Mouse (Mus musculus) ovary, postnatal 14 days (tissue): ENCODE results near the gene Cdk20.
A peak's percentile ranks its signal among the peaks of the same experiment; 100 is the strongest.

Source experiments
- DNase-seq: peaks from one replicate; pipeline ENCODE4 v3.0.0; 2022; ENCODE audit warnings: low spot score

Gene Cdk20

DNA sequence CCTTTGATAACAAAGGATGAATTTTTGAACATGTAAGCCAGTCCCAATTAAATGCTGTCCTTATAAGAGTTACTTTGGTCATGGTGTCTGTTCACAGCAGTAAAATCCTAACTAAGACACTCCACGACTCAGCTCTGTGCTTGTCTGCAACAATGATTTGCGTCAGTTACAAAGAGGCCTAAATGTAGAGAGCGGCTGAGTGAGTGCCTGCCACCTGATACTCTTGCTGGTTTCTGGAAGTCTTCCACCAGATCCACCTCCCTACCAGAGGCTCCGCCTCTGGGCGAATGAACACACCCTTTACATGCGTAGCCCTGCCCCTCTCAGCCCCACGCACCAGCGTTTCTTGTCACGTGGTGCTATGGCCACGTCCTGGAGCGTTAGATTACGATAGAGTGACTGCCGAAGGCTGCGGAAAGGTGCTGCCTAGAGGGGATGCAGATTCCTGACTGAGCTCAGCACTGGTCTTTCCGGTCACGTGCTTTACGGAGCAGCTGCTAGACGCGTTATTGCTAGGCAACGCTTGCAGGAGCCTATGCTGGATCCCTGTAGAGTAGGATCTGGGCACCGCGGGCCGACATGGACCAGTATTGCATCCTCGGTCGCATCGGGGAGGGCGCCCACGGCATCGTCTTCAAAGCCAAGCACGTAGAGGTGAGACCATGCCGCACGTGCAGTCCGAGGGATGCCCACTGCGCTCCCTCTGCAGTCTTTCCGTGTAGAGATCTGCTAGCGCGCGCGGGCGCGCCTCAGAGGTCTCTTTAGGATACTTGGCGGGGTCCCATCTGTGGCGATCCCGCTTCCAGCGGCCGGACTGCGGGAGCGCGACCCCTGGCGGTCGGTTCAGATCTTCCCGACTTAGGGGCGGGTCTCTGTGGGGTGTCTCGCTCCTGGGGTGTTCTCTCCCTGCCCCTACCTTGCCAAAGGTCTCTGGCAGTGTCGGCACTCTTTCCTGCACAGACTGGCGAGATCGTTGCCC lies at the start of gene Cdk20:
Cdk20 (plus strand) TSS at position 298 of the 979 bp plus-strand sequence.
- DNase-seq = peak; percentile 74

DNA sequence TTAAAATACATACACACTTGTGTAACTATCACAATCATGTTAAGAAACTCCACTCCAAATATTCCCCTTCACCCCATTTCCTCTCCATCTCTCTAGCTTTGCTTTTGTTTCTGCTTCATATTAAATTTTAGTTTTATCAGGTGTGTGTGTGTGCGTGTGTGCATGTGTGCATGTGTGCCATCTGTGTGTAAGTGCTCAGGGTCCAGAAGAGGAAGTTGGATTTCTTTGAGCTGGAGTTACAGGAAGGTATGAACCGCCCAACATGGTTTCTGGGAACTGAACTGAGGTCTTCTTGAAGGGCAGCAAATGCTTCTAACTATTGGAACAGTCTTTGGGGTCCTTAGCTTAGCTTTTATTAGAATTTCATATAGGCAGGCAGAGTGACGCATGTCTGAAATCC lies 47.2 kb upstream of the Cdk20 start:
- DNase-seq = no peak

DNA sequence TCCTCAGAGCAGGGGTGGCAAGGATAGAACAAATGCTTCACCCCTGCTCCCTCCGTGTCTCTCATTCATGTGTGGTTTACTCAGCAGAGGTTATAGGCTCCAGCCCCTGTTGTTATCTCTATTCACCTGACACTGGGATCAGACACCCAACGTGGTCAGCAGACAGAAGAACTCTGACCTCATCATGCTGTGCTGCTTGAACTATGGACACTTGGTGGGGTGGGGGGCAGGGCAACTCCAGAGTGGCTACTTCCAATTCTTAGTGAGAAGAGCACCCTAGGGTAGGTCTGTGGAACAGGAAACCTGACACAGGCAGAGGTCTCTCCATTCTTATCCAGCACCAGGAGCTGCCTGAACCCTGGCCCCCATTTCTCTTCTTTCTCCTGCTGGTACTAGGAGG lies 46.1 kb upstream of the Cdk20 start:
- no peak for DNase-seq

- DNase-seq = no peak
Observed at GRCm38 (mm10) chr13:64388415-64388814, 43.7 kb upstream of the Cdk20 start.

DNA sequence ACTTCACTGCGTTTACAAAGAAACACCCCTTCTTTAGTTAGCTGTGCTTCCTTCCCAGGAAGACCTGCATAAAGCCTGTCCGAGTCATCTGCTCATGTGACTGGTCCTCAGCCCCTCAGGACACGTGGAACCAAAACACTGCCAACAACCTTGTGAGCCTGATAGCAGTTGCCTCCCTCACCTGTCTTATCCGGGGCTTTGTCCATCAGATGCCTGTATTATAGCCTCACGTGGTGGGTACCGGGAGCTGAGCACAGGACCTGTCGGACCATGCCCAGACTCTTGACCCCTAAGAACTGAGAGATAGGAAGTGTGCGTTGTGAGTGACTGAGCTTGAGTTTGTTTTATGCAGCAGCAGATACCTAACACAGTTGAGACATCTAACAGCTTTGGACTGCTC lies 35.1 kb upstream of the Cdk20 start:
- no peak for DNase-seq

DNA sequence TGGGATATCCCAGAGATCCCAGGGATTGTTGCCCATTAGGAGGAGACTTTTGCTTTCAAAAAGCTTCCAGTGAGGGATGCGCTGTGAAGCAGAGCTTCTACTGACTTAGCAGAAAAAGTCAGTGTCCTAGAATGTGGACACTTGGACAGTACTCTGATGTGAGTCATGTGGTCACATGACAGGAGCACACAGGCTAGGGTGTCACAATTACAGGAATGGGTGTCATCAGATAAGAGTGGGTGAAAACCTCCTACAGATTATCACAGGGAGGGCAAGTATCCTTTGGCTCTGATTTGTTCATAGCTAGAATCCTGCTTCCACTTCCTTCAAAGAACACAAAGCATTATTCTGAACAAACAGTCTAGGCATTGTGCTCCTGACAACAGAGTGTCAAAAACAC lies 34.0 kb upstream of the Cdk20 start:
- DNase-seq = no peak

DNA sequence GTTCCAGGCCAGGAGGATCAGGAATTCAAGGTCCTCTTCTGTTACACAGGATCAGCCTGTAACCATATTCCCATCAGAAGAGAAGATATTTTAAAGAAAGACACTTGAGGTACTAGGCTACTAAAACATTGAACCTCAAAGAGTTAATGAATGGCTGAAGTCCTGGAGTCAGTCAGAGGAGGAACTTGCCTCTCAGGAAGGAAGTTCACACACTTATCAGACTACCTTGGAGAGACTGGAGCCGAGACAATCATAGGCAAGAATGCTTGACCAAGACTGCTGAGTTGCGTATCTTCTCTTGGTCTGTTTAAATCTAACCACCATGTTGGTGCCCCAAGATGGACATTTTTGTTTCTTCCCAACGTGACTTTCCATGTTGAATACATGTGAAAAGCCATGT lies 32.2 kb upstream of the Cdk20 start:
- DNase-seq = no peak

GRCm38 (mm10) chr13:64400801-64401361 lies 31.2 kb upstream of the Cdk20 start:
- DNase-seq = peak; percentile 24

- no peak for DNase-seq
Observed at GRCm38 (mm10) chr13:64402006-64402405, 30.1 kb upstream of the Cdk20 start.

DNA sequence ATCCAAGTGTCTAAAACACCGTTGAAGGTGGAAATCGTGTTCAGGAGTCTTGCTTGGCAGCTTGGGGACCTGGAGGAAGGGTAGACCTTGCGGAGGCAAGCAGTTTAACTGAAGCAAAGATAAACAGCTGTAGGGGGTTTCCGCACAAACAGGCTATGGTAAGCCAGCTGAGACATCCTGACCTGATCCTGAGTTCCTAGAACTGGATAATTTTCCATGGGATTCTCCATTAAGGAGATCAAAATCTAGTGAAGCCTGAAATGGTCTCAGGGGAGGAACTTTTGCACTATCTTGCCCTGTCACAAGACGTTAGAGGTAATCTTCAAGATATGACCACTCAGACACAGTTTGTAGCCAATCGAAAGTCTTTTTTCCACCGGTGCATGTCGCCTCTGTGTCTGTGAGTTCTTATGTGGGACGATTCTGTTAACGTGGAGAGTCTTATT lies 29.6 kb upstream of the Cdk20 start:
- DNase-seq = no peak

- no peak for DNase-seq
Observed at GRCm38 (mm10) chr13:64402951-64403460, 29.1 kb upstream of the Cdk20 start.

DNA sequence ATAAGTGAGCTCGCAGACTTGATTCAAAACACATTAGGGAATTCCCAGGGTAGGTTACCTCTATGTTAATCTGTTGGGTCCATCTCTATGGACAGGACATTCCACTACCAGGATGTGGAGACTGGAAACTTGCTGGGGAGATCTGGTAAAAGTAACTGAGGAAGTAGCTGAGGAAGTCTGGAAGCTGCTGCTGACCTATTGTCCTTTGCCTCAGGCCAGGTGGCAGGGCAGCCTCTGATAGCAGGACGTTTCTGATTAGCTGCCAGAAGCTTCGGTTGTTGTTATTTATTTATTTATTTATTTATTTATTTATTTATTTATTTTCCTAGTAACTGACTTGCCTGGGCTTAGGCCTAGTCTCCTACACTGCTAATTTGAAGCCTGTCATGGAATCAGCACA lies 28.6 kb upstream of the Cdk20 start:
- DNase-seq = no peak

DNA sequence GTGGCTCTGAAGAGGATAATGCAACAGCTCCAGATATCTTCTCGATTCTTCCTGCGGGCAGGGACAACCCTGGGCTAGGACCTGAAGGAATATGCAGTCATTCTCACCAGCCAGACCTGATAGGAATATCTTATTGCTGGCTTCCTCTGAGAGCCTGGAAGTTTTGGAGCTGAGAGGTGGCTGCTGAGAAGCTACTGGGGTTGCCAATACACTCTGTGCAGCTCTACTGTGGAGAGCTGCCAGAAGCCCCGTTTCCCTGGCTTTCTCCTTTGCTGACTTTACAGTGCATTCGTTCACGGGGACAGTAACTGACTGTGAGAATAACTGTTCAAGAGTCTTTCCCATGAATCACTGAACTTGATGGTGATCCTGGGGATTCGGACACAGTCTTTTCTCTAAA lies 26.6 kb upstream of the Cdk20 start:
- DNase-seq = no peak

- DNase-seq = no peak
Observed at GRCm38 (mm10) chr13:64407992-64408391, 24.1 kb upstream of the Cdk20 start.

GRCm38 (mm10) chr13:64410604-64411003 lies 21.5 kb upstream of the Cdk20 start:
- DNase-seq = no peak

DNA sequence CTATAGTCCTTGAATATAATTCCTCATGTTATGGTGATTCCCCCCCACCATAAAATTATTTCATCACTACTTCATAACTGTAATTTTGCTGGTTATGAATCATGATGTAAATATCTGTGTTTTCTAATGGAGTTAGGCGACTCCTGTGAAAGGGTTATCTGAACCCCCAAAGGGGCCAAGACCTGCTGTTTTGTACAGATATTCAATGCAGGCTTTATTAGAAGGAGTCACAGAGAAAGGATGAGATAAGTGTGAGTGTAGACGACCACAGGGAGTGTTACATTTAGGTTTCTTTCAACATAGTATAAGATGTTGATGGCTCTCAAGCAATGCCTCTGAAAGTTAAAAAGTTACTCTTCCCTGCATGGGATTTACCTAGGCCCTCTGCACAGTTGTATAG lies 20.8 kb upstream of the Cdk20 start:
- DNase-seq = no peak

GRCm38 (mm10) chr13:64412752-64413257 lies 19.3 kb upstream of the Cdk20 start:
- DNase-seq = no peak

DNA sequence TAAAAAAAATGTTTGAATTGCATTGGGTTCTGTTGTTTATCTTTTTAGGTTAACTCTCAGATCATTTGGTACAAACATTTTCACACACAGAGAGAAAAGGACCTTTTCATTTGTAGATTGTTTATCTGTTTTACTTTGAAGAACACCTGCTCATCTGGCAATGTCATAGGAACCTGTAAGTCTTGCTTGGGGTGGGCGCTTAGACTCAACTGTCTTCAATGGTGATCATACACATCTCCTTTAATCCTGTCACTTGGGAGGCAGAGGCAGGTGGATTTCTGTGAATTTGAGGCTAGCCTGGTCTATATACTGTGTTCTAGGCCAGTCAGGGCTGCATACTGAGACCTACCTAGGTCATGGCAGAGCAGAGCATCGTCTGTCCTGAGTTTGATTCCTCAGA lies 16.5 kb upstream of the Cdk20 start:
- DNase-seq = no peak

GRCm38 (mm10) chr13:64416955-64417601 lies 15.0 kb upstream of the Cdk20 start:
- DNase-seq = no peak

- no peak for DNase-seq
Observed at GRCm38 (mm10) chr13:64420847-64421246, 11.3 kb upstream of the Cdk20 start.

DNA sequence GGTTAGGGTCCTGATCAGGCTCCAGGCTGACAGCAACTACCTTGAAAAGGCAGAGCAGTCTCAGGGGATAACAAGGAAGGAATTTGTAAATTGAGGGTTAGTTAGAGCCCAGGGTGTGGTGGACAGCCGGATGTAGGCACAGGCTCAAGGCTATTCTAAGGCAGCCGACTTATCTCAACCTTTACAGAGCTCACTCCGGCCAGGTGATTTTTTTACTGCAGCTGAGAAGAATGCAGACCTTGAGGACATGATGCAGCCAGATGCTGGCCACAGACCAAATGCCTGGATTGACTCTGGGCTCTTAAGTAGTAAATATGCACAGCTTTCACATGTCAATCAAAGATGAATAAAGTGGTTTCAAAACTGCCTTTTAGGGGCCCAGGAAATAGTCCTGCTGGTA lies 10.7 kb upstream of the Cdk20 start:
- DNase-seq = no peak

DNA sequence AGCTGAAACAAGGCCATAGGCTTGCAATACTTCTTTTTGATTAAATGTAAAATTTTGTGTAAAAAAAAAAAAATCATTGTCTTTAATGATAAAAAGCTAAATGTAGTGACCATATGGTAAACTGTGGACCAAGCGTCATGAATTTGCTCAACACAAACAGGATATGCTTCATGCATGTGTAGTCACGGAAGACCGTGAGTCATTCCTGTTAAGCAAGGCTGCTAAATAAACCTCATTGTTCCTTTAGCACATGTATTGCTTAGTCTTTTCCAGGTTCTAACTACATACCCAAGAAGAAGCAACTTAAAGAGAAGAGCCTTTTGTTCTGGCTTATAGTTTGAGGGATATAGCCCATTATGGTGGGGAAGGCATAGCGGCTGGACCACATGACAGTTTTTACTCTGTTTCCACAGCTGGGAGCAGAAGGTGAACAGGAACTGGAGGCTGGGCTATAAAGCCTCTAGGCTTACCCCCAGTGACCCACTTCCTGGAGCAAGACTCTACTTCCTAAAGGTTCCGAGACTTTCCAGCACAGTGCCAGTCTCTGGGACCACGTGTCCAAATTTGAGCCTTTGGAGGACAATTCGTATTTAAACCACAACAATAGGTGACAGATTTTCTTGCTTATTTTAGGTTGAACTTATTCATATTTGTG lies 10.0 kb upstream of the Cdk20 start:
- no peak for DNase-seq
